In genomic region chr1:60760475-60760874, GRCm38 (mm10) we compare ENCODE assay signal across 25 mouse cellular contexts. TPM values are rescaled to one million over a fixed set of nuclear protein-coding genes. Genes with fewer than 3 reads are reported as not detected.
A peak's percentile ranks its signal among the peaks of the same experiment; 100 is the strongest.
DNase-seq lines count a peak whose midpoint lies in the region; ATAC-seq and TF ChIP-seq lines count a peak whose summit lies in the region.
"Had no signal": no experiment of that assay in that cellular context is flagged by ENCODE, and none has a peak within 500 bp of the region (broad histone marks: within the 10 kb centered on the region; RNA-seq: fewer than 3 reads in every experiment).

No protein-coding gene starts in this region.

- DNase-seq in stomach, postnatal 0 days (ENCODE audit: low spot score): no peak
- DNase-seq in CD4-positive helper T cell, adult 2 months (ENCODE audit: low read depth, low spot score): peak; percentile 42
- peak; percentile 72 for DNase-seq in induced T-regulatory cell, adult 2 months (ENCODE audit: low read depth)
- no peak for DNase-seq in urinary bladder, adult 2 months (ENCODE audit: low spot score)
- DNase-seq: adrenal gland, postnatal 10 days; adrenal gland, postnatal 36 days; cerebellum, adult 18-20 months; cerebellum, adult 9-10 months; cerebellum, postnatal 14 days; gastrocnemius, postnatal 10 days; gastrocnemius, postnatal 36 days; heart, postnatal 10 days; heart, postnatal 36 days had no signal

- no peaks in the 10 kb centered on the region for H3K27me3 ChIP-seq in stomach, embryonic 16.5 days (ENCODE audit: control insufficient read depth, insufficient read depth, low read length)
- no peaks in the 10 kb centered on the region for H3K27me3 ChIP-seq in stomach, postnatal 0 days (ENCODE audit: control insufficient read depth, insufficient read depth, low read length)
- H3K27me3 ChIP-seq in midbrain, embryonic 15.5 days (replicated peaks): no peaks in the 10 kb centered on the region
- H3K27me3 ChIP-seq: forebrain, embryonic 13.5 days; heart, embryonic 12.5 days; heart, embryonic 15.5 days; hindbrain, embryonic 13.5 days had no signal

- TF ChIP-seq EP300 in stomach, postnatal 0 days (optimal IDR thresholded peaks at IDR 0.05): no peak

- H3K36me3 ChIP-seq in stomach, embryonic 16.5 days (ENCODE audit: control insufficient read depth, insufficient read depth, low read length): no peaks in the 10 kb centered on the region
- no peaks in the 10 kb centered on the region for H3K36me3 ChIP-seq in stomach, postnatal 0 days (ENCODE audit: control insufficient read depth, insufficient read depth, low read length)
- H3K36me3 ChIP-seq in midbrain, embryonic 15.5 days (replicated peaks): no peaks in the 10 kb centered on the region
- H3K36me3 ChIP-seq: forebrain, embryonic 10.5 days; G1E; heart, embryonic 12.5 days; heart, embryonic 15.5 days; hindbrain, embryonic 10.5 days; hindbrain, embryonic 13.5 days had no signal

- no peak overlapping the region for H3K27ac ChIP-seq in stomach, embryonic 16.5 days (ENCODE audit: low read length)
- H3K27ac ChIP-seq in stomach, postnatal 0 days (replicated peaks): no peak overlapping the region
- H3K27ac ChIP-seq in midbrain, embryonic 15.5 days: no peak overlapping the region
- H3K27ac ChIP-seq: forebrain, embryonic 10.5 days; forebrain, embryonic 13.5 days; heart, embryonic 15.5 days; hindbrain, embryonic 10.5 days; hindbrain, embryonic 13.5 days had no signal

- H3K9me3 ChIP-seq in stomach, embryonic 16.5 days (replicated peaks; ENCODE audit: control insufficient read depth, low read length): no peaks in the 10 kb centered on the region
- H3K9me3 ChIP-seq in stomach, postnatal 0 days (ENCODE audit: control insufficient read depth, low read length): no peaks in the 10 kb centered on the region
- H3K9me3 ChIP-seq in midbrain, embryonic 15.5 days: no peaks in the 10 kb centered on the region
- H3K9me3 ChIP-seq: forebrain, embryonic 10.5 days; forebrain, embryonic 13.5 days; G1E; heart, embryonic 12.5 days; heart, embryonic 15.5 days; hindbrain, embryonic 10.5 days; hindbrain, embryonic 13.5 days had no signal

- H3K9ac ChIP-seq in stomach, embryonic 16.5 days (ENCODE audit: low read length): no peak overlapping the region
- no peak overlapping the region for H3K9ac ChIP-seq in stomach, postnatal 0 days (ENCODE audit: low read length)
- H3K9ac ChIP-seq in midbrain, embryonic 15.5 days: no peak overlapping the region
- H3K9ac ChIP-seq: forebrain, embryonic 13.5 days; heart, embryonic 12.5 days; heart, embryonic 15.5 days; hindbrain, embryonic 13.5 days had no signal

- peak; percentile 50; the same call in 1 of the 2 replicates for ATAC-seq in stomach, embryonic 16.5 days (ENCODE audit: insufficient read depth, low FRiP score)
- no peak for ATAC-seq in stomach, postnatal 0 days (ENCODE audit: low FRiP score, low TSS enrichment)
- ATAC-seq in midbrain, embryonic 15.5 days (replicated peaks): no peak
- ATAC-seq: forebrain, embryonic 13.5 days; forebrain, embryonic 16.5 days; hindbrain, embryonic 16.5 days; Patski had no signal

- no peak overlapping the region for H3K4me3 ChIP-seq in stomach, embryonic 16.5 days (replicated peaks; ENCODE audit: low read length)
- no peak overlapping the region for H3K4me3 ChIP-seq in stomach, postnatal 0 days (ENCODE audit: low read depth, low read length)
- H3K4me3 ChIP-seq in midbrain, embryonic 15.5 days: no peak overlapping the region
- H3K4me3 ChIP-seq: forebrain, embryonic 10.5 days; forebrain, embryonic 13.5 days; heart, embryonic 12.5 days; heart, embryonic 15.5 days; hindbrain, embryonic 10.5 days; hindbrain, embryonic 13.5 days had no signal

- WGBS in stomach, embryonic 16.5 days: 74% methylated on average over 3 of the region's 3 CpGs
- WGBS in stomach, postnatal 0 days: 55% methylated on average over 3 of the region's 3 CpGs
- 93% methylated on average over 3 of the region's 3 CpGs for WGBS in midbrain, embryonic 15.5 days

- no peak for TF ChIP-seq CTCF in stomach, postnatal 0 days (IDR thresholded peaks at IDR 0.05; ENCODE audit: low read depth)

- no peaks in the 10 kb centered on the region for H3K4me1 ChIP-seq in stomach, embryonic 16.5 days (ENCODE audit: control insufficient read depth, insufficient read depth, low read length)
- no peaks in the 10 kb centered on the region for H3K4me1 ChIP-seq in stomach, postnatal 0 days (replicated peaks; ENCODE audit: control insufficient read depth, insufficient read depth)
- H3K4me1 ChIP-seq in midbrain, embryonic 15.5 days: no peaks in the 10 kb centered on the region
- H3K4me1 ChIP-seq: forebrain, embryonic 13.5 days; heart, embryonic 15.5 days; hindbrain, embryonic 13.5 days had no signal

- H3K4me2 ChIP-seq in stomach, embryonic 16.5 days (ENCODE audit: low read depth, low read length): no peak overlapping the region
- no peak overlapping the region for H3K4me2 ChIP-seq in stomach, postnatal 0 days (replicated peaks; ENCODE audit: low read depth)
- H3K4me2 ChIP-seq in midbrain, embryonic 15.5 days: no peak overlapping the region
- H3K4me2 ChIP-seq: forebrain, embryonic 13.5 days; heart, embryonic 12.5 days; heart, embryonic 15.5 days; hindbrain, embryonic 13.5 days had no signal

RNA-seq across cellular contexts. Expression of gene Cd28, which starts 43.9 kb away (rescaled TPM):
- polyA plus RNA-seq in stomach, embryonic 16.5 days (2015; fragmentation: Nextera tagmentation; extraction: Ambion mirVana): 0.25 and 0.31 TPM in 2 replicates
- polyA plus RNA-seq in stomach, postnatal 0 days (2015; fragmentation: Nextera tagmentation; extraction: Ambion mirVana): 0.06 and 0.18 TPM in 2 replicates
- polyA plus RNA-seq in urinary bladder, adult 2 months (2012; rRNA removed): 0.62 and 0.88 TPM in 2 replicates
- 0.13 and 0.27 TPM in 2 replicates for polyA plus RNA-seq in midbrain, embryonic 15.5 days (2015; fragmentation: Nextera tagmentation; extraction: Ambion mirVana)
- polyA plus RNA-seq: G1E, Patski had no signal

Comparison
In these comparisons a context has a peak if more than half of its experiments do, and no peak if none do; other contexts are left out.
1. DNase-seq: peak in CD4-positive helper T cell, adult 2 months (single experiment) and induced T-regulatory cell, adult 2 months (single experiment); none in stomach, postnatal 0 days (single experiment) and urinary bladder, adult 2 months (single experiment).